Mouse (Mus musculus) activated CD4-positive, CD25-positive, alpha-beta regulatory T cell, adult 4 months (primary cell): Measurements from ENCODE around the gene 9430097D07Rik. TPM values are rescaled to one million over a fixed set of nuclear protein-coding genes. Genes with fewer than 3 reads are reported as not detected.

ENCODE experiments used
- ATAC-seq: one replicate; pipeline ENCODE4 v1.8.0; 2017
- polyA plus RNA-seq, 2 experiments: library from polyadenylated mRNA; unstranded; fragments of 100-300 nt; shearing (Covaris generic); gene quantifications; one replicate each; pipeline ENCODE4 v1.2.1; 2017

9430097D07Rik gene
- polyA plus RNA-seq, 2 experiments from 2014 or later: not detected

GRCm38 (mm10) chr2:32596725-32597124 lies 21.2 kb upstream of the 9430097D07Rik start:
- no peak for ATAC-seq

GRCm38 (mm10) chr2:32591249-32591648 lies 15.8 kb upstream of the 9430097D07Rik start:
- ATAC-seq: no peak

GRCm38 (mm10) chr2:32590224-32590623 lies 14.7 kb upstream of the 9430097D07Rik start:
- ATAC-seq: no peak

- no peak for ATAC-seq
Measured at GRCm38 (mm10) chr2:32589213-32589795, 13.8 kb upstream of the 9430097D07Rik start.

GRCm38 (mm10) chr2:32587731-32588321 lies 12.3 kb upstream of the 9430097D07Rik start:
- ATAC-seq: peak; percentile 58

GRCm38 (mm10) chr2:32586871-32587351 lies 11.4 kb upstream of the 9430097D07Rik start, which contains the start of gene St6galnac4:
St6galnac4 (plus strand) TSS chr2:32587095.
- ATAC-seq: peak; percentile 70

GRCm38 (mm10) chr2:32585149-32585714 lies 9.7 kb upstream of the 9430097D07Rik start:
- ATAC-seq: no peak

- ATAC-seq: peak; percentile 58
Measured at GRCm38 (mm10) chr2:32582830-32583799, 7.6 kb upstream of the 9430097D07Rik start.

GRCm38 (mm10) chr2:32581450-32582095 lies 6.1 kb upstream of the 9430097D07Rik start:
- no peak for ATAC-seq

GRCm38 (mm10) chr2:32578146-32579046 lies 2.9 kb upstream of the 9430097D07Rik start:
- no peak for ATAC-seq

- no peak for ATAC-seq
Measured at GRCm38 (mm10) chr2:32576532-32576931, 1.0 kb upstream of the 9430097D07Rik start.

- ATAC-seq: peak; percentile 35
Measured at GRCm38 (mm10) chr2:32574901-32575585, 441 bp downstream of the 9430097D07Rik start.

GRCm38 (mm10) chr2:32574497-32574896 lies 987 bp downstream of the 9430097D07Rik start, which contains the start of gene Pip5kl1:
Pip5kl1 (plus strand) TSS chr2:32574797.
- no peak for ATAC-seq

- ATAC-seq: no peak
Measured at GRCm38 (mm10) chr2:32572196-32572595, 3.3 kb downstream of the 9430097D07Rik start.

GRCm38 (mm10) chr2:32570698-32571494 lies 4.6 kb downstream of the 9430097D07Rik start, which contains the start of gene Dpm2:
Dpm2 (plus strand) TSS chr2:32570858.
- ATAC-seq: peak; percentile 80

GRCm38 (mm10) chr2:32568941-32569340 lies 6.5 kb downstream of the 9430097D07Rik start:
- no peak for ATAC-seq

- ATAC-seq: no peak
Measured at GRCm38 (mm10) chr2:32568149-32568548, 7.3 kb downstream of the 9430097D07Rik start.

GRCm38 (mm10) chr2:32566536-32567063 lies 8.9 kb downstream of the 9430097D07Rik start:
- ATAC-seq: peak; percentile 32

GRCm38 (mm10) chr2:32559570-32559969 lies 15.9 kb downstream of the 9430097D07Rik start:
- ATAC-seq: no peak
